Mouse (Mus musculus): ENCODE data around the gene Cyb561d1. TPM values are rescaled to one million over a fixed set of nuclear protein-coding genes. Genes with fewer than 3 reads are reported as not detected.
"Not testable (repeated sequence)": the region's sequence is repeated elsewhere in the genome, so short reads cannot be mapped to it uniquely, and the experiment has no call there.

The Cyb561d1 gene
- polyA plus RNA-seq (2015; fragmentation: Nextera tagmentation; extraction: Ambion mirVana): 2.6 and 3.4 TPM in 2 replicates

DNA sequence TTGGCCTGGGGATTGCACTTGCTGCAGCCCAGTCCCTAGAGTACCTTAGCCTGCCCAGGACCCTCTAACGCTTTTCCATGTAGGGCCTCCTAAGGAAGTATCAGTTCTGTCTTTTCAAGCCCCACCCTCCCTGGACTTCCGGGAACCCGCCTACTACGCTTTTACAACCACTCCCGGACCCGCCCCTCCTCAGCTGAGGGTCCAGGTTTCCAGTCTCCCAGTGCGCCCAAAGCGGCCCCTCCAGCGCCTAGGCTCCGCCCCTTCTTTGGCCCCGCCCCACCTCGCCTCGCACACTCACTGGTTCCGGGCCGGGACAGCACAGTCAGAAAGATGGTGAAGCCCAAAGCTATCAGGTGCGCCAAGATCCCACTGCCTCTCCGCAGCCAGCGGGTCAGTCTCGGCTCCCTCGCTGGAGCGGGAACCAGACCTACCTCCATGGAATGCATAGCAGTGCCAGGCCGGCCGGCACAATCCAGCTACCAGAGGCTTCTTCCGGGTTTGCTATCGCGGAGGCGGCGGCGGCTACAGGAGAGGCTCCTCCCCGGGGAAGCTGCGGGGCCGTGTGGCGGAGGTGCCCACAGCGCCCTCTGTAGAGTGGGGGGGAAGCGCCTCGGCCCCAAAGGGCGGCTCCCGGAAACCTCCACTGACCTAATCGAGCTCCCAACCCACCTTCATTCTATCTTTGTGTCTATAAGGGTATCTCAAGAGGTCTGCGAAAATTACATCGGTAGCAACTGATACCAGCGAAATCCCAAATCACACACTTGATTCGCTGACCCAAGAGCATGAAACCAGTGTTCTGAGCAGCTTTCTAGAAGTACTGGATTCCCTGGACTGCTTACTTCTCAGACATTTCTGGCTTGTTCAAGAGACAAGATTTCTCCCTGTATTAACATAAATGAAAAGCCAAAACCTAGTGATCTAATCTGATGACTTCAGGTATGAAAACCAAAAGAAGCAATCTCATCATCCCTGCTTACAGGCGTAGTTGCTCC, at the start of gene Cyb561d1:
Cyb561d1 (minus strand) TSS at position 884 of the 995 bp plus-strand sequence.
- peak; percentile 93 for ATAC-seq (ENCODE audit: borderline replicate concordance, extremely low read depth, low FRiP score, low TSS enrichment)
- Histone ChIP-seq H3K9ac (peak within 1 kb of the TSS; percentile 45), H3K36me3 (peaks cover 22% of the 10 kb centered on the region; the same call in 1 of the 2 replicates), H3K4me3 (peak within 1 kb of the TSS; percentile 65), H3K27me3 (no peaks in the 10 kb centered on the region), H3K9me3 (no peaks in the 10 kb centered on the region), H3K27ac (peak within 1 kb of the TSS; percentile 89), H3K4me1 (peaks cover 44% of the 10 kb centered on the region), H3K4me2 (peak within 1 kb of the TSS; percentile 69)
- WGBS: 3% methylated on average over 44 of the region's 44 CpGs

DNA sequence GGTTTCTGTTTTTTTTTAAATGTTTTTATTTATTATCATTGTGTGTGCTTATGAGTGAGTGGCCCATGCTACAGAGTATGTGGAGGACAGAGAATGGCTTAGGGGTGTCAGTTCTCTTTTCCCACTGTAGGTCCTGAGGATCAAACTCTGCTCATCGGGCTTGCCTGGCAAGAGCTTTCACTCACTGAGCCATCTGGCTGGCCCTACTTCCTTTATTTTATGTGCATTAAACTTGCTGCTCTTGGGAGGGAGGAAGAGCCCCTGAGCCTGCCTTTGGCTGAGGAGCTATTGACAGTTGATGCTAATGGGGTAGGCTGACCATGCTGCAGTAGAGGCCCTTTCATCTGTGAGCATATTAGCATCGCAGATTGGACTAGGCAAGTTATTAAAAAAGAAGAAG, 45.8 kb upstream of the Cyb561d1 start:
- Histone ChIP-seq H3K4me2 (no peak overlapping the region), H3K9ac (no peak overlapping the region), H3K27me3 (no peaks in the 10 kb centered on the region), H3K4me1 (no peaks in the 10 kb centered on the region), H3K9me3 (no peaks in the 10 kb centered on the region), H3K27ac (no peak overlapping the region), H3K4me3 (no peak overlapping the region), H3K36me3 (no peaks in the 10 kb centered on the region)
- no peak for ATAC-seq (ENCODE audit: borderline replicate concordance, extremely low read depth, low FRiP score, low TSS enrichment)
- WGBS: 86% methylated on average over 2 of the region's 2 CpGs

DNA sequence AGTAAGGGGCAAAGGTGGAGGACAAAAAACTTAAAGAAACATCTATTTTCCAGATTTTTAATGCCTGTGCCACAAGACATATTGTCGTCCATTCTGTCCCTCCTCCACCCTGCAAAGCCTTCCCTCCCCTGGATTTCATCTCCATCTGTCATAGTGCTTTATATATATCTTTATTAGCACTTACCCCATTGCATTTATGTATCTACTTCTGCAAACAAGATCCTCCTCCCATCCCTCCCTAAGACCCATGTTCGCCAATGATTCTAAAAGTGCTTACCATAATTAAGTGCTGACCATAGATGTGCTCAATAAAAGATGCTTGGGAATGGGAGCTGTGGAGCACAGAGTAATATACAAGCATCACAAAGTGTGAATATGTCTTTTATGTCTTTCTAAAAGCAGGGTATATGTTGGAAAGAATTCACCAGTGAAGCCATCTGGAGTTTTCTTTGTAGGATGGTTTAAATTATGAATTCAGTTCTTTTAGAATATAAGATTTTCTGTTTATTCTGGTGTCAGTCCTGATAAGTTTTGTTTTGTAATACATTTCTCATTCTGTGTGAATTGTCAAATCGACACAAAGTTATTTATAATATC, 40.3 kb upstream of the Cyb561d1 start:
- ATAC-seq (ENCODE audit: borderline replicate concordance, extremely low read depth, low FRiP score, low TSS enrichment): no peak
- no peaks in the 10 kb centered on the region for H3K4me1 ChIP-seq
- no peak overlapping the region for H3K4me2 ChIP-seq
- 81% methylated on average over 3 of the region's 3 CpGs for WGBS
- no peak overlapping the region for H3K27ac ChIP-seq
- H3K9ac ChIP-seq: no peak overlapping the region
- no peaks in the 10 kb centered on the region for H3K9me3 ChIP-seq
- no peaks in the 10 kb centered on the region for H3K27me3 ChIP-seq
- H3K36me3 ChIP-seq: no peaks in the 10 kb centered on the region
- H3K4me3 ChIP-seq: no peak overlapping the region

DNA sequence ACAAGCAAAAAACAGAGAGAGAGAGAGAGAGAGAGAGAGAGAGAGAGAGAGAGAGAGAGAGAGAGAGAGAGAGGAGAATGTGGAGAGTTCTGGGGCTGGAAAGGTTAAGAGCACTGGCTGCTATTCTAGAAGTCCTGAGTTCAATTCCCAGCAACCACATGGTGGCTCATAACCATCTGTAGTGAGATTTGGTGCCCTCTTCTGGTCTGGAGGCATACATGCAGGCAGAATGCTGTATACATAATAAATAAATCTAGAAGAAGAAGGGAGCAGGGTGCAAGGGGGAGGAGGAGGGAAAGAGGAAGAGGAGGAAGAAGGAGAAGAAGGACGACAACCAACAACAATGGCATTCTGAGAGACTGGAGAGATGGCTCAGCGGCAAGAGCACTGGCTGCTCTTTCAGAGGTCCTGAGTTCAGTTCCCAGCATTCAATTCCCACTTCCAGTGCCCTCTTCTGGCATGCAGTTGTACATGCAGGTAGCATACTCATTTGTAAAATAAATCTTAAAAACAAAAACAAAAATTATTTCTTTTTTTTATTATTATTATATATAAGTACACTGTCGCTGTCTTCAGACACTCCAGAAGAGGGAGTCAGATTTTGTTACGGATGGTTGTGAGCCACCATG, 36.6 kb upstream of the Cyb561d1 start:
- not testable (repeated sequence) for ATAC-seq (ENCODE audit: borderline replicate concordance, extremely low read depth, low FRiP score, low TSS enrichment); H3K36me3 ChIP-seq; H3K27me3 ChIP-seq; H3K9ac ChIP-seq; H3K27ac ChIP-seq; H3K9me3 ChIP-seq; H3K4me2 ChIP-seq; H3K4me1 ChIP-seq; H3K4me3 ChIP-seq
- 80% methylated on average over 4 of the region's 4 CpGs for WGBS

DNA sequence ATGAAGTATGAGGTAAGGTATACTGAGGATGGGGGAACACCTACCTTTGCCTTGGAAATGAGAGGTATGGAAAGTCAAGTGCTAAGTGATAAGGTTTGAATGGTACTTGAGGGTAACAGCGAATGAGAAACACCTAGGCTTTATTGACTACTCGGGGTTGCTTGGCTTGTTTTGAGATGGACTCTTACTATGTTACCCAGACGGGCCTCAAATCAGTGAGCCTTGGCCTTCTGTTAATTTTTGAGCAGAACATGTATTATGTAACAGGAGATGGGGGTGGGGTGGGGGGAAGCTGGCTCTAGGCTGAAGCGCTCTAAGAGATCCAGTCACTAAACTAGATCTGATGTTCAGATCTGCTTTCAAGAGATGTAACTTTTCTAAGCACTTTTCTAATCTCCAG, 30.6 kb upstream of the Cyb561d1 start:
- Histone ChIP-seq H3K4me3 (no peak overlapping the region), H3K9ac (no peak overlapping the region), H3K4me2 (no peak overlapping the region), H3K9me3 (no peaks in the 10 kb centered on the region), H3K36me3 (no peaks in the 10 kb centered on the region), H3K4me1 (peaks cover 7% of the 10 kb centered on the region), H3K27me3 (peaks cover 14% of the 10 kb centered on the region), H3K27ac (no peak overlapping the region)
- ATAC-seq (ENCODE audit: borderline replicate concordance, extremely low read depth, low FRiP score, low TSS enrichment): no peak
- WGBS: 57% methylated on average over 4 of the region's 4 CpGs

DNA sequence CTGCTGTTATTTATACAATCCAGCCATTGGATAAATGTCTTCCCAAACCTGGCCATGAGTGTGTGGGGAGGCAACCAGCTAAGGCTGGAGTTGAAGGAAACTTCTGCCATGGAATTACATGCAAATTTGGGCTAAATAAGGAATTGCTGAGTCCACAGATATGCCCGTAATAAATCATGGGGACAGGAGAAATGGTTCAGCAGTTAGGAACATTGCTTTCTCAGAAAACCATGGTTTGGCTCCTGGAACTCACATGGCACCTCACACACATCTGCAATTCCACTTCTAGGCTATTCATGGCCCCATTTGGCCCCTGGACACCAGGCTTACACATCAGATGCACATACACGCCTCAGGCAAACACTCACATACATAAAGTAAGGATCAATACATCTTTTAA, 26.5 kb upstream of the Cyb561d1 start:
- H3K27ac ChIP-seq: no peak overlapping the region
- peak overlapping the region; percentile 44; the same call in 1 of the 2 replicates for H3K4me3 ChIP-seq
- WGBS: 84% methylated on average over 2 of the region's 2 CpGs
- peaks cover 46% of the 10 kb centered on the region for H3K27me3 ChIP-seq
- ATAC-seq (ENCODE audit: borderline replicate concordance, extremely low read depth, low FRiP score, low TSS enrichment): no peak
- H3K9me3 ChIP-seq: no peaks in the 10 kb centered on the region
- no peaks in the 10 kb centered on the region for H3K36me3 ChIP-seq
- H3K4me2 ChIP-seq: peak overlapping the region; percentile 81; the same call in 1 of the 2 replicates
- peaks cover 17% of the 10 kb centered on the region for H3K4me1 ChIP-seq
- H3K9ac ChIP-seq: no peak overlapping the region

DNA sequence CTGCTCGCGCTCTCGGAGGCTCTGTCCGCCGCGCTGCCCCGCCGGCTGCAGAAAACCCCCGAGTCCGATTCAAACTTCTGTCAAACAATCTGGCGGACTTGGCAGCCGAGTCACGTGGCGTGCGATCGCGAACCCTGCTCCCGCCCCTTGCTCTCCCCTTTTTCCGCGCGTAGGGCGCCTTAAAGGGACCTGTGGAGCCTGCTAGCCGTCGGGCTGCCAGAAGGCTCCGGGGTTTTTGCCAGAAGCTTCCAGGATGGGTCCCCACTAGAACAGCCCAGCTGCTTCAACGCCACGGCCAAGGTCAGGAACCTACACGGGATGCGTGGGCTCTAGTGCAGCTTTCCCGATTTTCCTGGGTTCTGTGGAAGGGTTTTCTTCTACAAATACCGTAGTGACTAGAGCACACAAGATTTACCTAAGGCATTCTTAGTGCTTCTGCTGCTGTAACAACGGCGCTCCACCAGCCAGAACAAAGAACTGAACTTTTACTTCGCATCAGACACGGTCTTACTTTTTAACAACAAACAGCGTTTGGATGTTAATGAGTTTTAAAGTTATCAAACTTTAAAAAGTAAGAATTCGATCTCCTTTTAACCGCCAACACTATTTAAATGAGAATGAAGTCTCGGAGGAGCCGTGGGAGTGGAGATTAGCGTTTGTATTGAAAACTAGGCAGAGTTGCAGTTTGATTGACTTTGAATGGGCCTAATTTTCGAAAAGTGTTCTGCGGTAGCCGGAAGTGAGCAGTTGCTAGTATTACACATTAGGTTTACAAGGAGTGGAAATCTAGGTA, 25.7 kb upstream of the Cyb561d1 start, which contains the start of gene Sypl2:
Sypl2 (minus strand) TSS at position 91 of the 793 bp plus-strand sequence.
- Histone ChIP-seq H3K4me2 (peak within 1 kb of the TSS; percentile 81), H3K9ac (peak within 1 kb of the TSS; percentile 29), H3K4me3 (peak within 1 kb of the TSS; percentile 44), H3K9me3 (no peaks in the 10 kb centered on the region), H3K4me1 (peaks cover 17% of the 10 kb centered on the region), H3K27me3 (peaks cover 46% of the 10 kb centered on the region), H3K27ac (no peak within 1 kb of the TSS), H3K36me3 (no peaks in the 10 kb centered on the region)
- ATAC-seq (ENCODE audit: borderline replicate concordance, extremely low read depth, low FRiP score, low TSS enrichment): no peak
- 4% methylated on average over 44 of the region's 44 CpGs for WGBS

DNA sequence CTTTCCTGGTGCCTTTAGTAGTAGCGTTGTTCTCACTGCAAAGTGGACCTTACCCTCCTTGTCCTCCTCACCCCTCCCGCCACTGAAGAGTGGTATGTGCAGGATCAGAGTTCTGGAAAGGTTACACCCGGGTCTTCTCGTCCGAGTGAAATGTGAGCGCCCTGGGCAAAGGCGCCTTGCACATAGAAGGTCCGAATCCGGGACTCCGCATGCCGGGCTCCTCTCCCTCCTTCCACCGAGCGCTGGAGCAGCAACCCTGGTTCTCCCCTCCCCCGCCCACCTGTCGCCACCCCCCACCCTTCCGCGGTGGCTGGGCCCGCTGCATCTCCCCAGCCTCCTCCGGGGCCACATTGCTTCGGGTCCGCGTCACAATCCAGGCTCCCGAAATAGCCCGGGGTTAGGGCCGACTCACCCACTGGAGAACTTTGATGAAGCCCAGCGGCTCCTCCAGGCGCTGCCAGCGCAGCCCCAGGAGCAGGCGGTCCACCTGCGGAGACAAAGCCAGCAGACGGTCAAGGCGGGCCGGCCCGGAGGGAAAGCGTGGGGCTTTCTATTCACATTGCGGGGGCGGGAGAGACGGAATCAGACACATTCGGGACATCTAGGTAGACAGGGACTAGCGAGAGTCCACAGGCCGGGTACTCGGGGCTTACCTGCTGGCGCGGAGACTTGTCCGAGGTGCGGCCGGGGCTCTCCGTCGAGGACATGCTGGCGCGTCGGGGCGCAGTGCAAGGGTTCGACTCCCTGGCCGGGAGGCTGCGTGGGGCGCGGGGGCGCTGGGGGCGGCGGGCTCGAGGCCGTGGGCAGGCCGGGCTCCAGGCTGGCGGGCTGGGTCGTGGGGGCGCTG, 24.9 kb upstream of the Cyb561d1 start:
- no peaks in the 10 kb centered on the region for H3K36me3 ChIP-seq
- H3K27ac ChIP-seq: no peak overlapping the region
- ATAC-seq (ENCODE audit: borderline replicate concordance, extremely low read depth, low FRiP score, low TSS enrichment): peak; percentile 35
- peak overlapping the region; percentile 81 for H3K4me2 ChIP-seq
- WGBS: 1% methylated on average over 62 of the region's 67 CpGs
- peak overlapping the region; percentile 44 for H3K4me3 ChIP-seq
- peaks cover 46% of the 10 kb centered on the region for H3K27me3 ChIP-seq
- H3K9ac ChIP-seq: peak overlapping the region; percentile 29
- peaks cover 17% of the 10 kb centered on the region for H3K4me1 ChIP-seq
- no peaks in the 10 kb centered on the region for H3K9me3 ChIP-seq

DNA sequence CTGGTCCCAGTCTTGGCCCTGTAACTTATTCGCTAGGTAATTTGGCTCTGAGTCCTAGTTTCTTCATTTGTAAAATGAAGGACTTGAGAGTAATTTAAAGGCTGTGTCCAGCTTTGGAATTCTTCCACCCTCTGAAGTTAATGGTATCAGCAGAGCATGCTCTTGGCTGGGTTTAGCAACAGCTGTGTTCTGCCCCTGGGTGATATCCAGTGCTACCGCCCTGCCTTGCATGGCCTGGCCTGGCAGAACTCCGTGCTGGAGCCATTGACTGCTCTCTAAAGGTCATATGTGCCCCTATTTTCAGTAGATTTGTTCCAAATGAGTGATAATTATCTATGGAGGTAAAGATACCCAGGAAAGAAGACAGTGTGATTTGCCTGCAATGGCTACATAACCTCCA, 19.6 kb upstream of the Cyb561d1 start:
- H3K4me3 ChIP-seq: no peak overlapping the region
- no peak overlapping the region for H3K27ac ChIP-seq
- H3K36me3 ChIP-seq: no peaks in the 10 kb centered on the region
- WGBS: 70% methylated on average over 3 of the region's 3 CpGs
- no peak overlapping the region for H3K4me2 ChIP-seq
- no peaks in the 10 kb centered on the region for H3K9me3 ChIP-seq
- no peak for ATAC-seq (ENCODE audit: borderline replicate concordance, extremely low read depth, low FRiP score, low TSS enrichment)
- peaks cover 26% of the 10 kb centered on the region for H3K27me3 ChIP-seq
- H3K4me1 ChIP-seq: peaks cover under 1% of the 10 kb centered on the region; the same call in 1 of the 2 replicates
- no peak overlapping the region for H3K9ac ChIP-seq

DNA sequence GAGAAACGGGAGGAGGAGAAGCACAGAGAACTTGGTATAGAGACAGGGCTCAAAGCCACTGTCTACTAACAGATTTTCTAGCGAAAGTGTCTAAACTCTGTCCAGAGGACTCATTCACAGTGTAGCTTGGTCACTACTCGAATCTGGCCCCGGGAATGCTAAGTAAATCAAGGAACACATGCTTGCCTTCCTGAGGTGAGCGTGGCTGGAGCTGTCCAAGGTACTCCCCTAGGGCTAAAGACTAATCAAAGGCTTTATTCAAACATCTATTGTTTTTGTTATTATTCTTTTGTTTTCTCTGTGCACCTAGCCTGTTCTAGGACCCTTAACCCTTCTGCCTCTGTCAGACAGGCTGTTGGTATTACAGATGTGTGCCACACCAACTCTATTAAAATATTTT, 13.7 kb upstream of the Cyb561d1 start:
- ATAC-seq (ENCODE audit: borderline replicate concordance, extremely low read depth, low FRiP score, low TSS enrichment): no peak
- Histone ChIP-seq H3K27ac (no peak overlapping the region), H3K4me3 (no peak overlapping the region), H3K9me3 (no peaks in the 10 kb centered on the region), H3K4me1 (peaks cover 6% of the 10 kb centered on the region), H3K9ac (no peak overlapping the region), H3K36me3 (no peaks in the 10 kb centered on the region), H3K4me2 (no peak overlapping the region), H3K27me3 (peaks cover 1% of the 10 kb centered on the region; the same call in 1 of the 2 replicates)
- 9% methylated on average over 5 of the region's 5 CpGs for WGBS

Data from lung, embryonic 15.5 days (tissue).